Mouse (Mus musculus) kidney, postnatal 4 days (tissue): ENCODE measurements around the gene Nr1h3.

Experiments used
- DNase-seq, 2 experiments: peaks; one replicate each; pipeline ENCODE4 v3.0.0; 2021; ENCODE audit warnings: mixed read lengths in 2 of 2

Gene Nr1h3

GRCm38 (mm10) chr2:91137481-91137880 lies 65.2 kb downstream of the Nr1h3 start:
- DNase-seq: no peak

GRCm38 (mm10) chr2:91136513-91137412 lies 65.9 kb downstream of the Nr1h3 start:
- DNase-seq: no peak
